In the genomic region with DNA sequence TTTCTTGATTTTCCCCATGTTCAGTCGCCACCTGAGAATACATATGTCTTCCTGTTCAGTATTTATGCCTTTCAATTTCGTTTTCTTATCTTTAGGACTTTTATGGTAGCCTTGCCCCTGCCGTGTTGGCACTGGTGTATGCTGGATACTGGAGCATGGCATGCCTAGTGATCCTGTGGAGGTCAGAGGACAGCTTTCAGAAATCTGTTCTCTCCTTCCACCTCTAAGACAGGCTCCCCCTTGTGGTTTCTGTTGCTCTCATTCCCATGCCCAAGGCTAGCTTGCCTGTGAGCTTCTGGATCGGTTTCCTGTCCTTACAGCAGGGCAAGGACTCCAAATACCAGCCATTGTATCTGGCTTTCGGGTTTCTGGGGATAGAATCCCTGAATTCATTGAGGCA, we compare ENCODE assay signal across 9 mouse cellular contexts. TPM values are rescaled to one million over a fixed set of nuclear protein-coding genes. Genes with fewer than 3 reads are reported as not detected.
DNase-seq lines count a peak whose midpoint lies in the region; ATAC-seq and TF ChIP-seq lines count a peak whose summit lies in the region.
"Had no signal": no experiment of that assay in that cellular context is flagged by ENCODE, and none has a peak within 500 bp of the region (broad histone marks: within the 10 kb centered on the region; RNA-seq: fewer than 3 reads in every experiment).

No protein-coding gene starts in this region.

- H3K4me3 ChIP-seq in left cerebral cortex, adult 2 months = no peak overlapping the region
- H3K4me3 ChIP-seq: limb, embryonic 15.5 days had no signal

- CTCF ChIA-PET in Patski (lab: Charles Lee) = interaction anchor here (1.0 to 2.0 kb wide), 6 partner anchors 8 to 311 kb away, joined by 3 to 7 read pairs (median 3); no protein-coding TSS in a partner anchor

- in situ Hi-C loops in Patski (cut with MboI; ENCODE audit: low pct_unique_long_range_greater_than_20kb) = no loop called here

- intact Hi-C loops in left cerebral cortex, adult 2 months (cut with DNase I) = no loop called here

- POLR2A ChIA-PET in Patski (lab: Charles Lee) = no interaction called here

- ATAC-seq in Patski = peak; percentile 47

- no peak for DNase-seq in left cerebral cortex, adult 2 months (ENCODE audit: extremely low spot score in 1 of 2, low spot score in 2 of 2)
- DNase-seq in left cerebral cortex, adult 8-10 months (ENCODE audit: low spot score in 2 of 2) = no peak
- no peak for DNase-seq in Patski (ENCODE audit: low read depth, low spot score)
- peak; percentile 57 for DNase-seq in embryo, embryonic 9.5 days (ENCODE audit: extremely low spot score)
- DNase-seq in lung, postnatal 14 days = peak; percentile 39
- DNase-seq in ovary, postnatal 36 days (ENCODE audit: low spot score) = no peak
- DNase-seq in left cerebral cortex, adult 9 months (ENCODE audit: low spot score in 2 of 2) = no peak
- no peak for DNase-seq in layer of hippocampus, postnatal 36 days

- TF ChIP-seq CTCF in left cerebral cortex, adult 2 months (IDR thresholded peaks at IDR 0.05) = peak; percentile 42
- peak; percentile 69 for TF ChIP-seq CTCF in Patski (IDR thresholded peaks at IDR 0.05)

- H3K27ac ChIP-seq in left cerebral cortex, adult 2 months = no peak overlapping the region
- H3K27ac ChIP-seq: limb, embryonic 15.5 days had no signal

- no peaks in the 10 kb centered on the region for H3K27me3 ChIP-seq in Patski
- H3K27me3 ChIP-seq: limb, embryonic 15.5 days had no signal

RNA-seq across cellular contexts. Expression of a gene that starts 12.0 kb away (rescaled TPM):
- total RNA-seq in left cerebral cortex, adult 2 months (2021) = 10 to 100 TPM; 58.5 to 62.5 TPM
- 10 to 100 TPM; 49.4 to 72.9 (median 53.6) TPM for total RNA-seq in left cerebral cortex, adult 8-10 months (2022)
- 169 TPM for polyA plus RNA-seq in Patski (2021)
- total RNA-seq in layer of hippocampus, postnatal 36 days (2021) = 10 to 100 TPM; 65.6 to 82.5 TPM

RNA-seq across cellular contexts. Expression of a gene that starts 38.6 kb away (rescaled TPM):
- total RNA-seq in left cerebral cortex, adult 2 months (2021) = 10 to 100 TPM; 47.3 to 51.9 TPM
- total RNA-seq in left cerebral cortex, adult 8-10 months (2022) = 10 to 100 TPM; 39.5 to 52.8 (median 50.3) TPM
- 93.8 TPM for polyA plus RNA-seq in Patski (2021)
- total RNA-seq in layer of hippocampus, postnatal 36 days (2021) = 10 to 100 TPM; 41.4 to 45.0 TPM

RNA-seq across cellular contexts. Expression of a gene that starts 38.7 kb away (rescaled TPM):
- 10 to 100 TPM; 40.5 to 46.0 TPM for total RNA-seq in left cerebral cortex, adult 2 months (2021)
- 10 to 100 TPM; 38.6 to 43.6 (median 39.0) TPM for total RNA-seq in left cerebral cortex, adult 8-10 months (2022)
- 32.5 TPM for polyA plus RNA-seq in Patski (2021)
- total RNA-seq in layer of hippocampus, postnatal 36 days (2021) = 10 to 100 TPM; 37.2 to 38.9 TPM

Comparison
In these comparisons a context has a peak if more than half of its experiments do, and no peak if none do; other contexts are left out.
1. DNase-seq: peak in embryo, embryonic 9.5 days (single experiment) and lung, postnatal 14 days (single experiment); none in left cerebral cortex, adult 2 months (0 of 2), left cerebral cortex, adult 8-10 months (0 of 2), Patski (single experiment), ovary, postnatal 36 days (single experiment), left cerebral cortex, adult 9 months (0 of 2) and layer of hippocampus, postnatal 36 days (0 of 2).